Mouse (Mus musculus): ENCODE data around the gene Cnga1.
A peak's percentile ranks its signal among the peaks of the same experiment; 100 is the strongest.
"Not testable (repeated sequence)": the region's sequence is repeated elsewhere in the genome, so short reads cannot be mapped to it uniquely, and the experiment has no call there.

Cnga1 gene

DNA sequence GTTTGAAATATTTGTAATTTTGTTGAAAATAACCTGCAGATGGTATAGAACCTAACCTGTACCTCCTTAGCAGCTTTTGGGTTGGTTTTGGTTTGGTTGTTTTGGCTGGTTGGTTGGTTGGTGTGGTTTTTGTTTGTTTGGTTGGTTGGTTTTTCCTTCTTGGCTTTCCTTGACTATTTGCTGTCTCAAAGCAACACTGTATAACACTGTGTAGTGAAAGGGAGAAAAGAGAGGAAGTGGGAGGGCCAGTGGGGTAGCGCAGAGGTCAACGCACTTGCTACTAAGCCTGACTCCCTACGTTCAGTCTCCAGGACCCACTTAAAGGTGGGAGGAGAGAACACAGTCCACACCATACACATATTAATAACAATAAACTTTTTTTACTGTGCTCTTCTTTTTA, 7.5 kb downstream of the Cnga1 start:
- peak in 1 of 2 experiments; percentile 12 for DNase-seq

DNA sequence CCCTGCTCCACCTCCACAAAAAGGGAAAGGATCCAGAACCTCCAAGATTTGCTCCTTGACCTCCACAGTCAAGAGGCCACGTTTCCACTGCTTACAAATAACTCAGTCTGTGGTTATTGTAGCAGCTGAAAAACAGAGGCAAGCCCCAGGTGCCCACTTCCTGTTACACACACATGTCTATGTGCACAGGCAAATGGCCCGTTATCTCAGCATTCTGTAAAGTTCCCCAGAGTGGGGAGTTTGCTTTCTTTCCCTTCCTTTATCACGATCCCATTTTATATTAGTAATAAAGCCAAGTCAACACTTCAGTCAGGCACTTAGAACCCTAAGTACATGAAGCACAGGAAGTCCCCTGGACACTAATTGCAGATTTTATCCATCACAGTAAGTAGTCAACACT, 8.0 kb downstream of the Cnga1 start:
- peak; percentile 56 to 76 for DNase-seq

DNA sequence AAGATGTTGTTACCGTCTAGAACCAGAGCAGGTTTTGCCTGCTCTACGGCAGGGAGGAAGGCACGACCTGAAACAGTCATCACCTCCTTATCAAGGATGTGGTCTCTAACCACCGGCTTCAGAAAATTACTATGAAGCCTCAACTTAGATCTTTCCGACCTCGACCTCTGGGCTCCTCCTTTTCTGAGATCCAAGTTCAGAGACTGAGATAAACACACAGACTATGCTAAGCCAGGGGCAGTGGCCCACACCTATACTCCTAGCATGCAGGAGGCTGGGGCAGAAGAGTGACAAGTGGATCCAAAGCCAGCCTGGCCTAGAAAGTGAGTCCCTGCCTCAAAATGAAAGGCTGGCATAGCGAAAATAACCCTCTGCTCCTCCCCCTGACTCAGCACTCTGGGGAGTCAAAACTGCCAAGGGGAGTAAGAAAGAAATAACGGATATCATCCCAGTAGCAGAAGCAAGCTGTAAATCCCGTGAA, 9.2 kb downstream of the Cnga1 start:
- DNase-seq = peak; percentile 58 to 79

DNA sequence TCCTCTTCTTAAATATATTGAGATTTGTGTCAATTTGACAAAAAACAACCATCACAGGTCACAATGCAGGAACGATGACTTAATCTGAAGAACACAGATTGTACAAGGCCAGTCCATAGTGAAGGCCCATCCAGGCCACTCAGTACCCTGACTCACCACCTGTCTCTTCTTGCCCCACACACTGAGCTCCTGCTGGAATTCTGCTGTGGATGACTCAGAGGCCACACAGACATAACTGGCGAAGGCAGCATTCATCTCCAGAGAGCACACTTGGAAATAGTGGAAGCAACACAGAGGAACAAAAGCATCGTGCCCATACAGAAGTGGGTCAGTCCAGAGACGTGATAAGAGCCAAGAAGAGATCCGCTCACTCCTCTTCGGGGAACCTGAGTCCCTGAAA, 14.0 kb downstream of the Cnga1 start:
- no peak for DNase-seq

DNA sequence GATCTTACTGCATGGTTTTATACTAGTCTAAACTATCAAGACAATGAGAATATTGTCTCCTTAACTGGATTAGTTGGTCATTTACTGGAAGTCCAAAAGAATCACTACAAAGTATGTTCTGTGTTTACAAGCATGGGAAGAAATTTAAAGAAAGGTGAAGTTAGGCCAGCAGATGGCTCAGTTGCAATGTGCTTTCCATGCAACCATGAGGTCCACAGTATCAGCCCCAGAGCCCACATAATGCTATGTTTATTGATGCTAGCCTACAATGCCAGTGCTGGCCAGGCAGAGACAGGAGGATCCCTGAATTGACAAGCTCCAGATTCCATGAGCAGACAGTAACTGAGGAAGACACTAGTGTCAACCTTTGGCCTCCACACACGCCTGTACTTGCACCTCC, 23.1 kb downstream of the Cnga1 start:
- DNase-seq = no peak

DNA sequence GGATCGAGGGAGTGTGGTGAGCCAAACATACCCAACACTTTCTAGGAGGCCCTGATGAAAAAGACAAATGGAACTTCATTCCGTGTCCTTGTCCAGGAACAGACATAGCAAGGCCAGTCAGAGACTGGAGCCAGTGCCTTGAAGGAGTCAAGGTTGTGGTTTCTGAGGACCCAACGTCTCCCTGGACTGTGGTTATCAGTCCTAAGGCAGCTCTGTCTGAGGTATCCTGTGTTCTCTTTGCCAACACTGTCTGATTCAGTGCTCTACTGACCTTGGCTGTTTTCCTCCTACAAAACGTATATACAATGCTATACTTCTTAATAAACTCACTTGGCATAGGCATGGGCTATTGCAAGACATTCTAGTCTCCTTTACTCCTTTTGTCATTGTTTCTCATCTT, 26.7 kb downstream of the Cnga1 start:
- DNase-seq = no peak

DNA sequence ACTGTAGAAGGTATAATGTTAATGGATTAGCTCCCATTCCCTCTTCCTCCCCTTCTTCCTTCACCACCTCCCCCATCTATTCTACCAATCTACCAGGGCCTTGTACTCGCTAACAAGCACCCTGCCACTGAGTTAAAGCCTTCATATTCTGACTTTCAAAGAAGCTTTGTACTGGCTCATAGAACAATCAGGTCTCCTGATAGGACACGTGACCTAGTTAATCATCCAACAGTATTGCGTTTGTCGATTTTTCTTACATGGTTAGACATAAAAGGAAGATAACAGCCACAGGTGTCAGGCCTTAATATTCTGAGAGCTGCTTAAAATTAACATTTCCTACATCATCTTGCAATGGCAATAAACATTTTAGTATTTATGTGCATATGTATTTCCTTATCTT, 40.9 kb downstream of the Cnga1 start:
- DNase-seq = no peak

DNA sequence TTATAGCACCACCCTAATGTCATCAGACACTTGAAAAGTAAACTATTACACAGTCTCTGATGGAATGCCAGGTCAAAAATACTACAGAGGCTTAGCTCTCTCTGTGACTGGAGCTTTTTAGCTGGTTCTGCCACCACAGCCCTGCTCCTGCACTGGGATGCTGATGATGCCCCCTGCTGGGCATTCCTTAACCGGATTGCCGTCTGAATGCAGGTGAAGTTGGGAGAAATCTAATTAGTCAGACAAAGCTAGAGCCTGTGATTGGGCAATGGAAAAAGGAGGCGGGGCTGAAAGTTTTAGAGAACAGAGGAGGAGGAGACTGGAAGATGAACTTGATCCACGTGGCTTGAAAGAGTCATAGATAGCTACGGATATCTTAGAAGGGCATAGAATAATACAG, 43.1 kb downstream of the Cnga1 start:
- peak; percentile 21 to 27 for DNase-seq

DNA sequence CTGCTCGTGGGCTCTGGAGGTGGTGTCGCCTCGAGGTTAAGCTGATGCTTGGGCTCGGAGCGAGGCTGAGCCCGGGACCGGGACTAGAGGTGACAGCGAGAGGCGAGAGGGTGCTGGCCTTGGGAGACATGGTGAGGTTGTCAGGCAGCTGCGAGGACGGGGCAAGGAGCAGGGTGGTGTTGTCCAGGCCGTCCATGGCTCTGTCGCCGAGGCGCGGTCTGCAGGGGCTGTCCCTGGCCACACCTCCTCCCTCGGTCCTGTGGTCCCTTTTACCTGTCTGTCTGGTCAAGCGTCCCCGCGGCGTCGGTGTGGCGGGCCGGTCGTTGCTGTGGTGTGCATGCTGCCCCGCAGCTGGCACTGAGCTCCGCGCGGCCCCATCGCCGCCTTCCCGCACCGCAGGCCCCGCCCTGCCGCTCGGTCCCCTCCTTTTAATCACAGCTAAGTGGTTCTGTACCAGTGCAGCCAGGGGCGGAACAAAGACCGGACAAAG, 56.8 kb downstream of the Cnga1 start, which contains the start of gene Gm5868:
TSS of gene Gm5868 (minus strand) at position 360 of the 490 bp plus-strand sequence.
- DNase-seq = no peak

DNA sequence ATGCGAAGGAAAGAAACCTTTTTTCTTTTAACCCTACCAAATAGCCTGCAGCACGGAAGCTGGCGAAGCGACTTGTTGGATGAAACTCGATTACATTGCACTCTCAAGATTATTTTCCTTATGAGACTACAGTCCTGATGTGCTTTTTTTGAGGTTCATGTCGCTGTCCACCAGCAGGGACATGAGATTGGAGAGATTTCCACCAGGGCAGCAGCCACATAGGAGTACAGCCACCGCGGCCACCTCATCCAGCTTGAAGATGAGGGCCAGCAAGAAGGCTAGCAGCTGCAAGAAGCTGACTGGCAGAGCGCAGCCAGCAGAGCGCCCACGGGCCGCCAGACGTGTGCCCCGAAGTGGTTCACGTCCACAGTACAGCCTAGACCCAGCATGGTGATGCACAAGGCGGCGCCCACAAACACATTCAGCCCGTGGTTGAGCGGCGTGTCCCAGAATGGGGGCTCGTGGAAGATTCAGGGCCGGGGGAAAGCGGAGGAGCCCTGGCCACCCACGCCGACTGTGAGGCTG, 57.3 kb downstream of the Cnga1 start:
- DNase-seq = not testable (repeated sequence)

DNA sequence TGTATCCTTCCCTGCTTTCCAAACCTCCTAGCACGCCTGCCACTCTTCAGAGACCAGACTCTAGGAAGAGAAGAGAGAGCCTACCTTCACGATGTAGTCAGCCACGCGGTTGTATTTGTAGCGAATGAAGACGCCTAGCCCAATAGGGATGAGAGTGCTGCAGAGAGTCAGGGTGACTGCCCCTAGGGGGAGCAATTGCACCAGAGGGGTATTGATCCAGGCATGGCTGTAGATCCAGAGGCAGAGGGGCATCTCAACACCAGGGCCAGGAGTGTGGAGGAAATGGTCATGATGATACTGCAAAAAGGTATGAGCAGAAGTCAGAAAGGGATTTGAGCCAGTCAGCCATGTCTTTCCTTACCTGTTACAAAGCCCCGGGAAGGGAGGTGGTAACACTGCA, 58.0 kb downstream of the Cnga1 start:
- DNase-seq = not testable (repeated sequence)

DNA sequence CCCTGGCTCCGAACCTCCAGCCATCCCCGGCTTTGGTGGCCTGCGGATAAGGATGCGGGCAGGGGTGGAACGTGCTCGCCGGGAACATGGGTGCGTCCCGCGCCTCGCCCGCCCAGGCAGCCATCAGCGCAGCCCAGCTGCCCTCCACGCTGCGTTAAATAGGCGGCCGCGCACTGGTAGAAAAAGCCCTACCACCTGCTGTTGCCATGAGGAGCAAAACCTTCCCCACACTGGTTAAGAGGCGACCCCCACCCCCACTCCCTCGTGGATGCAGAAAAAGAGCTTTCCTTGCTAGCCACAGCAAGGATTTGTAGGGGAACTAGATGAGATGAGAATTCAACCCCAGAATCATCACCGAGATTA, 63.1 kb downstream of the Cnga1 start, which contains the start of gene Zar1:
TSS of gene Zar1 (minus strand) at position 285 of the 363 bp plus-strand sequence.
- not testable (repeated sequence) for DNase-seq

DNA sequence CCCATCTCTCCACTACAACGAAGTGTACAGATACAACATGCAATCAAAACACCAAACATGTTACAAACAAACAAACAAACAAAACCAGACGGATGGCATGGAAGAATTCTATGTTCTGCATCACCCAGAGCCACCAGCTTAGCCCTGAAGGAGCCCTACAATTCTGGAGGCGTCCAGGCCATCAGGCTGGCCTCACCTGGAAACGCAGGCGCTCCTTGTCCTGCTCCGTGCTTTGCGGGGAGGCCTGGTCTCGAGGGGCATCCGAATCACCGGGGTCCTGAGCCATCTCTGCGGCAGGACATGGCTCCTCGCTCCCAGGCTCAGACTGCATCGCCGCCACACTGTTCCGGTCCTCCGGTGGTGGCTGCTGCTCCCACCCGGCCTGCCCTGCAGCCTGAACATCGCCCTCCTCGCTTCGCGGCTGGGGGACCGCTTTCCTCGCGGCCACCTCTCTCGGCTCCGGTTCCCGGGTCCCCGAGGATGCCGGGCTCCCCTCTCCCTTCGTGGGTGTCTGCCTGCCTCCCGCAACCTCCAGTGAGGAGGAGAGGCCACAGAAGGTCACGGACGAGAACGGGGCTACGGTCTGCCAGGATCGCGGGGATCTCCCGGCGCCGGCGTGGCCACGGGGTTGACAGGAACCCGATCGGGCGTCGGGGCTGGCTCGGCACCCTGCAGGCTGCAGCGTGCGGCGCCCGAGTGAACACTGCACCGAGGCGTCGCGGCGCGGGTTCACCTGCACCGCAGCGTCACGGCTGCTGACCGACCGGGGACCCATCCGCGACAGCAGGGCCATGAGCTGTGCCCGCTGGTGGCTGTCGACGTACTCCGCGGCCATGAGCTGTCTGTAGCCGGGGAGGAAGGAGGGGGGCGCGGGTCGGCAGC, 63.7 kb downstream of the Cnga1 start:
- DNase-seq = not testable (repeated sequence)

DNA sequence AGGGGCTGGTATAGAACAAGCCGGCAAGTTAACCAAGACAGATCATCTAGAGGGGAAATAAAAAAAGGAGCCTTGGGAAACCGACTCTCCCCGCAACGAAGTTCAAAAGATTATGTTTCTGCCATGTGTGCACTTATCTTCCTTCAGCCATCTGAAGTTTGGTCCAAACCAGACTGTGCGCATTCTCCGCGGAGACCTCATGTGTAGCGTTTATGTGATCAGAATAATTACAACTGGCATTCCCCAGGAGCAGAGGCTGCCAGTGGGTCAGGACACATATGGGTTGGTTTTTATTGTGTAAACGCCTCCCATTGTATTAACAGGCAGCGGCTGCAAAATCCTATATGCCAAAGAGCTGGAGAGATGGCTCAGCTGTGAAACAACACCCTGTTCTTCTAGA, 64.5 kb downstream of the Cnga1 start:
- DNase-seq = not testable (repeated sequence)

DNA sequence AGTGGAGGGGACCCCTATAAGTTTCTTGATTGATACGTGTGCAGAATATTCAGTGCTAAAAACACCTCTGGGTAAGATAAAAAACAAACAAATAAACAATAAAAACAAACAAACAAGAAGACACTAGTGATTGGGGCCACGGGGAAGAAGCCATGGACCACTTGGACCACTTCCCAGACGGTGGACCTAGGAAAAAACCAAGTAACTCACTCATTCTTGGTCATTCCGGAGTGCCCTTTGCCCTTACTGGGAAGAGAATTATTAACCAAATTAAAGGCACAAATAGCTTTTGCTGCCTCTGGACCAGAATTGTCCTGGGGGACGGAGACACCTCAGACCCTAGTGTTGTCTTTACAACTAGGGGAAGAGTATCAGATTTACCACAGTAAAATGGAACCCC, 78.5 kb downstream of the Cnga1 start:
- no peak for DNase-seq

DNA sequence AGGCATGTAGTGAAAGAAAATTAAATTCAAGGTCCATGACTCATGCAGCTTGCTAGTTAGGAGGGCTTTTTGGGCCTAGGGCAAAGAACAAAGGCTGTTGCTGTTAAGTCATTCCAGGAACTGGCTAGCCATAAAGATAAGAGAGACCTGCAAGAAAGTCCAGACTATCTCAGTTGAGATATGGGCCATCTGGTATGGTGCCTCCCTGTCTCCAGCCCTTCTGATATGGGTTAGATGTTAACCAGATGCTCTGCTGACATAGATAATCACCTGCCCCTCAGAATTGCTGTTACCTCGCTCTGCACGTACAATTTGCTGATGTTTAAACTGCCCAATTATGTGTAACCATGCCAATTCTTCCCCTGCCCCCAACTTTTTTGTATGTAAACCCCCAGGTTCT, 80.9 kb downstream of the Cnga1 start:
- not testable (repeated sequence) for DNase-seq

DNA sequence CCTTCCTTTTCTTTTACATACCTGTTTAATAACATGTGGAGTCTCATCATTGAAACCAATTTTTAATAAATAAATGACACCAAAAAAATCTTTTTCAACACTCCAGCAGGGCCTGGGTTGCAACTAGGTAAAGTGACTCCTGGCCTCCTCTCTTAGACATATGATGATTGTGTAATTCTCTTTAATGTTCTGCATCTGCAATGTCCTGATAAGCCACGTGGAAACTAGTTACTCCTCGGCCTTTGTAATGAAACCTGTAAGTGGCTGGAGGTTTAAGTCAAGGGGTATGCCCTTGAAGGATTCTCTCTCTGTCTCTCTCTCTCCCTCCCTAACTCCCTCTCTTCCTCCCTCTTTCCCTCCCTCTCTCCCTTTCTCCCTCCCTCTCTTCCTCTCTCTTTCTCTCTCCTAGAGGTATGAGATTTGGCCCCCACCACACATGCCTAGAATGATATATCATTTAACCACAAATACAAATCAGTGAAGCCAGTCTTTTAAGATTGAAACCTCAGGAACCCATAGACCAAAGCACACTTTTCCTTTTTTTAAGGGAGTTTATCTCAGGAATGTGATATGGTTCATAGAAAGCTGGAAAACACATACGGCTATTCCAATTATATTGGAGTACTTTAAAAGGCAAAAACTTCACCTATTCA, 83.0 kb downstream of the Cnga1 start:
- no peak for DNase-seq

DNA sequence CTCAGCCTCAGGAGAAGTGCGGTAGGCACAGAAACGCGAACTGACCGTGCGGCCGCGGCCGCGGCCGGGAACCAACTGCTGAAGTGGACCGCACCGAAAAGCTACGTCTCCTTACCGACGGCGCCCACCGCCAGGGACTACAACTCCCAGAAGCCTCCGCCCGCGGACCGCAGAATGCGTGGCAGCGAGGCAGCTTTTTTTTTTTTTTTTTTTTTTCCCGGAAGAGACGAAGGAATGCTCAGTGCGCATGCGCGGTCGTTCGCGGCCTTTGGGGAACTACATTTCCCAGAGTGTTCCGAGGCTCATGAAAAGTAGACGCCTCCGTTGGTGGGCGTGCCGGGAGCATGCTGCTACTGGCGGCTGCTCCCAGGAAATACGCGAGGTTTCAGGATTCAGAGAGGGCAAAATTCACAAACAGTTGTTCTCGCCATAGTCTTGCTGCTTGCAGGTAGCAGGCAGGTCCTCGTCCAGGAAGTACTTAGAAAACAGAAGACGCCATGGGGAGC, 84.5 kb downstream of the Cnga1 start, which contains the start of gene Nfxl1:
TSS of gene Nfxl1 (minus strand) at position 141 of the 506 bp plus-strand sequence.
- peak; percentile 91 to 94 for DNase-seq

DNA sequence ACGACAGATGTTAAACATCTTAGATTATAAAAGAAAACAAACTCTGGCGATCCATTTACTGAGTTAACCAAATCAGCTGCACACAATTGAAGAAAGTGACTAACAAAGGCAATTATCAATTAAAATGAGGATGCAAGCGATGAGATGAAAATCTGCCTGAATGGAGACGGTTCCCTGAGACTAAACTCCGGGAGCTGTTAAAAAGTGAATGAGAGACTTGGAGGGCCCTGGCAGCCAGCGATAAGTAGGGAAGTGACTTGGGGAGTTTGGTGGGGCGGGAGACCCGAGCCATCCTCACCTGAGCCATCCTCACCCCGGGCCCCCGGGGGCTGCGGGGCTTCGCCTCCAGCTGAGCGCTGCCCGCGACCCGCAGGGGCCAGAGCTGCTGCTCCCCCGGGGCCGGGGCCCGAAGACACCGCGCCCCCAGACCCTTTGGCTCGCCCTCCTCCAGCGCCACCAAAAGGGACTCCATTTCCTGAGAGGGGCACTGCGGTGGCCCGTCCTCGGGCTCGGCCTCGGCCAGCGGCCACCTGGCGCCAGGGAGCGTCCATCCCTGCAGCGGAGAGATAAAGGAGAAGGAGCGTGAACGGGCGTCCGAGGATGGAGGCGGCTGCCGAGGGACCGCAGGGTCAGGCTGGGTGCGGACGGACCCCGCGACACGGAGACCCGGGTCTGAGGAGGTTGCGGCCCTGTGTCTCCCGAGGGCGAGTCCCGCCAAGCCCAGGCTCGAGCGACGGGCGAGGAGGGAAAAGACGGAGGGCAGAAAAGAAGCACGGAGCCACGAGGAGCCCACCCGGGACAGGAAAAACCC, 85.2 kb downstream of the Cnga1 start:
- peak in 1 of 2 experiments; percentile 36 for DNase-seq

DNA sequence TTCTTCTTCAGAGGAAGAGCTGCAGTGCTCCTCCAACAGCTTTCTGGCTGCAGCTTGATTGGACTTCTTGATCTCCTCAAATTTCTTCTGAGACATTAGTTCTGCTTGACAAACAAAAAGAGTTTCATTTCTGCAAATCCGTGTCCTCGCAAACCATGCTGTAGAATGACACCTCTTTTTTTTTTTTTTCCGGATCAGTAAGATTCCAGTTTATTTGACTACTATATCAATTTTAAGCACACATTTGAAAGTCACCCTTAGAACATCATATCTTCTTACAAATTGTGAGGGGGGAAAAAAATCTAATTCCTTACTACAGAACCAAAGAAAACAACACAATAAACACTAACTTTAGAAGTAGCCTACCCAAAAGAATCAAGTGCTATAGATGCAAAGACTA, 87.8 kb downstream of the Cnga1 start:
- DNase-seq = no peak

Measured in thymus, adult 18-20 months (tissue).